Mouse (Mus musculus) neural tube, embryonic 11.5 days (tissue): ENCODE data around the gene Efhd2. TPM values are rescaled to one million over a fixed set of nuclear protein-coding genes. Genes with fewer than 3 reads are reported as not detected.

Experiments used
- ATAC-seq: fragments of 200-750 bp; cut with Nextera tagmentation; 2 replicates; pipeline ENCODE4 v1.8.0; 2017; ENCODE audit warnings: moderate number of reproducible peaks, mild to moderate bottlenecking, moderate TSS enrichment, moderate library complexity; ENCODE audit not compliant: insufficient read depth, low FRiP score, low TSS enrichment
- DNase-seq: peaks from one replicate; pipeline ENCODE4 v3.0.0-alpha.2; 2015; ENCODE audit warnings: low spot score
- H3K27ac ChIP-seq: fragments of 300-500 bp; sonication (generic); 2 replicates; pipeline ENCODE4 v1.5.1; 2014; ENCODE audit warnings: low read depth, mild to moderate bottlenecking, low read length
- H3K27me3 ChIP-seq: fragments of 300-500 bp; sonication (generic); 2 replicates; pipeline ENCODE4 v1.6.1; 2014; ENCODE audit warnings: mild to moderate bottlenecking, low read length, mixed read lengths; ENCODE audit not compliant: control insufficient read depth, insufficient read depth
- H3K36me3 ChIP-seq: fragments of 300-500 bp; sonication (generic); 2 replicates; pipeline ENCODE4 v1.6.1; 2014; ENCODE audit warnings: mild to moderate bottlenecking, low read length, moderate library complexity, mixed read lengths; ENCODE audit not compliant: control insufficient read depth, insufficient read depth
- H3K4me1 ChIP-seq: fragments of 300-500 bp; sonication (generic); 2 replicates; pipeline ENCODE4 v1.6.1; 2014; ENCODE audit warnings: low read length, mixed read lengths; ENCODE audit not compliant: control insufficient read depth, insufficient read depth
- H3K4me2 ChIP-seq: fragments of 300-500 bp; sonication (generic); 2 replicates; pipeline ENCODE4 v1.6.1; 2014; ENCODE audit warnings: low read depth, mild to moderate bottlenecking, moderate library complexity
- H3K4me3 ChIP-seq: fragments of 300-500 bp; sonication (generic); 2 replicates; pipeline ENCODE4 v1.5.1; 2014; ENCODE audit warnings: low read depth, low read length
- H3K9ac ChIP-seq: fragments of 300-500 bp; sonication (generic); 2 replicates; pipeline ENCODE4 v1.6.1; 2014; ENCODE audit warnings: mild to moderate bottlenecking, low read length
- H3K9me3 ChIP-seq: fragments of 300-500 bp; sonication (generic); 2 replicates; pipeline ENCODE4 v1.6.1; 2016; ENCODE audit warnings: low read length; ENCODE audit not compliant: control insufficient read depth
- WGBS: fragments of 180-500 bp; shearing (Covaris S2); extraction: QIAGEN DNeasy Blood & Tissue Kit; methylation state at CpG from one replicate; pipeline ENCODE4 v1.1.7; 2014; 5-methylcytosine and 5-hydroxymethylcytosine counted together
- polyA plus RNA-seq: library from polyadenylated mRNA; unstranded; fragments of >200 nt; fragmentation: Nextera tagmentation; extraction: Ambion mirVana; gene quantifications from 2 replicates; pipeline ENCODE4 v1.2.1, GENCODE M21; 2014

Efhd2 gene
- polyA plus RNA-seq, 1 experiment from 2014 or later, result 28.5 TPM

DNA sequence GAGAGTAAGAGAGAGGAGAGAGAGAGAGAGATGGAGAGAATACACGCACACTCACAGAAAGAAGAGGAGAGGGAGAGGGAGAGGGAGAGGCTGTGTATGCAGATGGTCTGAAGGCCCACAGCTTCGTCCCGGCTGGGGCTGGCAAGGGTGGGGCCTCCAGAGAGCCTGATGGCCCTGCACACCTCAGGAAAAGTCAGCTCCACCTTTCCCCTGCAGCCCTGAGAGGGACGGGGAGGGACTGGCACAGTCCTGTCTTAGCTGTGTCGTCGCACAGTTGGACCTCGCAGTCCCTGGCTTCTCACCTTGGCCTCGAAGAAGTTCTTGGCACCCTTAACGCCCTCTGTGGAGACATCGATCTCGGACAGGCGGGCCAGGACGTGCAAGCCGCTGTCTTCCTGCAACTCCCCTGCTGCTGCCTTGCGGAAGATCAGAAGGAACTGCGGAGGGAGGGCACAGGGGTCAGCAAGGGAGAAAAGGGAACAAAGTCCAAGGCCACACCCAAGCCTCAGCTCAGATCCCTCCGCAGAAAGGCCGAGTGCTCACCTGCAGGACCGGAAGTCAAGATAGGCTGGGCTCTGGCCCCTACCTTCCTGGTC lies 14.4 kb downstream of the Efhd2 start:
- H3K9ac ChIP-seq, result no peak overlapping the region
- H3K27me3 ChIP-seq, result no peaks in the 10 kb centered on the region
- H3K4me1 ChIP-seq, result no peaks in the 10 kb centered on the region
- no peaks in the 10 kb centered on the region for H3K9me3 ChIP-seq
- no peak overlapping the region for H3K27ac ChIP-seq
- 68% methylated on average over 19 of the region's 19 CpGs for WGBS
- H3K36me3 ChIP-seq, result no peaks in the 10 kb centered on the region
- DNase-seq (no peak), ATAC-seq (no peak)
- no peak overlapping the region for H3K4me3 ChIP-seq
- H3K4me2 ChIP-seq, result no peak overlapping the region

DNA sequence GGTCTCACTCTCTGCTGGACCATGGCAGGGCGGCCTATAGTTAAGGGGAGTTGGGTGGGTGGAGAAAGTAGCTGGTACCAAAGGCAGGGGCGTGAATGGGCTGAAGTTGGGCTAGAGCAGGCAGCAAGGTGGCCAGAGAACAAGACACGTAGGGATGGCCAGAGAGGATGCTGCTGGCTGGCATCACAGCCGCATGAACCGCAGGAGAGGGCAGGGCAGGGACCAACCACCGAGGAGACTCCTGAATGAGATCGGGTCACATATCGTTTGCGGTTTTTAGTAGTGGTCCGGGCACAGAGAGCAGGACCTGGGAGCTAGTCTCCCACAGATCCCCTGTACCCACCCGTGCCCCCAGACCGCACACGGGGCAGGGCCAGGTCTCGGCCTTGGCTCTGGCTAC lies 15.4 kb downstream of the Efhd2 start:
- H3K4me2 ChIP-seq, result no peak overlapping the region
- DNase-seq (no peak), ATAC-seq (no peak)
- no peak overlapping the region for H3K27ac ChIP-seq
- H3K36me3 ChIP-seq, result no peaks in the 10 kb centered on the region
- no peak overlapping the region for H3K9ac ChIP-seq
- WGBS, result 95% methylated on average over 14 of the region's 14 CpGs
- no peaks in the 10 kb centered on the region for H3K4me1 ChIP-seq
- no peak overlapping the region for H3K4me3 ChIP-seq
- no peaks in the 10 kb centered on the region for H3K9me3 ChIP-seq
- no peaks in the 10 kb centered on the region for H3K27me3 ChIP-seq

DNA sequence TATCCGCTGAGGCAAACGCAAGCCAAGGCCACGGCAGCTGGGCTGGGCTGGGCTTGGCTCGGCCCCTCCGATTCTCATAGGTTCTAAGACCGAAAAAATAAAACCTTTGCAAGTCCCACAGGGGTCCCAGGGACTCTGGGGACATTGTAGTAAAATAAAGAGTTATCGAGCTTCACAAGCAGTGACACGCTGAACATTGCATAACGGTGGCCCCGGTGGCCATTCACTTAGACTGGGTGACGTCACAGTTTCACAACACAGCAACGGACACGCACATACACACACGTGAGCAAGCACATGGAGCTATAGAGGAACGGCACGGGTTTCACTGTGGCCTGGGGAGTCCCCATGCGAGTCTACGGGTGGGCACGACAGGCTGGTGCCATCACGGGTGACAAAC lies 16.2 kb downstream of the Efhd2 start:
- Histone ChIP-seq H3K4me3 (no peak overlapping the region), H3K9me3 (no peaks in the 10 kb centered on the region), H3K9ac (no peak overlapping the region), H3K27me3 (no peaks in the 10 kb centered on the region), H3K4me1 (no peaks in the 10 kb centered on the region), H3K4me2 (no peak overlapping the region), H3K27ac (no peak overlapping the region), H3K36me3 (no peaks in the 10 kb centered on the region)
- 92% methylated on average over 20 of the region's 20 CpGs for WGBS
- ATAC-seq (no peak), DNase-seq (no peak)

DNA sequence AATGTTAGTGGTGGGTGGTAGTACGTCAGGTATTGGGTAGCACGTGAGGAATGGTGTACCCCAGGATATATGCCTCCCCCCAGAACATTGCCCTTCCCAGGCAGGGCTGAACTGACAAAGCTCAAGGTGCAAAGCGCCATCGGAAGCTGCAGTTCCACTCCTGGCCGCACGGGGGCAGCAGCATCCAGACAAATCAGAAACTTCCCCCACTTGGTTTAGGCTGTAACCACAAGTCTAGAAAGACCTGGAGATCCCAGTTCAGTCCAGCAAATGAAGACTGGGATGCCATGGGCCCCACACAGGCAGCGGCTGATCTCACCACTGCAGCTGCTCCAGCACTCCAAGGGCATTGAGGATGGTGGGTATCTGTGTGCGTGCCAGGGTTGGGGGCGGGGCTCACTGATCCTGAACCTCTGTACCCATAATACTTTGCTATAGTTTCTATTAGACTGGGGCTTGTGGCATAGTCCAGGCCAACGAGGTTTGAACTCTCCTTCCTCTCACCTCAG lies 17.2 kb downstream of the Efhd2 start:
- Histone ChIP-seq H3K4me3 (no peak overlapping the region), H3K9me3 (no peaks in the 10 kb centered on the region), H3K4me2 (no peak overlapping the region), H3K27ac (no peak overlapping the region), H3K27me3 (no peaks in the 10 kb centered on the region), H3K4me1 (no peaks in the 10 kb centered on the region), H3K9ac (no peak overlapping the region), H3K36me3 (no peaks in the 10 kb centered on the region)
- ATAC-seq (peak; percentile 68), DNase-seq (peak; percentile 85)
- WGBS, result 22% methylated on average over 10 of the region's 10 CpGs

DNA sequence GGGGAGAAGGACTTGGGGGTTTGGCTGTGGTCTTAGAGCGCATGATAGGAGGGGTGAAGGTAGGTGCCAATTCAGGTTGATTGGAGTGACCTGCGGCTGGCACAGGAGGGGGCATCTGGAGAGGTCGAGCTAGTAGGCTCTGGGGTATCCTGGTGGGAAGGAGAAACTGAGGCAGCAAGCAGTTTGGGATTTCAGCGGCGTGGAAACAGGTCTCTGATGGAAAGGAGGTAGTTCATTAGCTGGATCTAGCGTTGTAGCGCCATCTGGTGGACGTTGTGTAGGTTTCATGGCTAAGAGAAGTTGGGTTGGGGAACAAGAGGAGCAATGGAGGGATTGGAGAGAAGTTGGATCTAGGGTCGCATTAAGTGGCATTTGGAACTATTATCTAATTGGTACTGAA lies 21.3 kb downstream of the Efhd2 start:
- no peaks in the 10 kb centered on the region for H3K36me3 ChIP-seq
- H3K4me2 ChIP-seq, result no peak overlapping the region
- no peak overlapping the region for H3K9ac ChIP-seq

DNA sequence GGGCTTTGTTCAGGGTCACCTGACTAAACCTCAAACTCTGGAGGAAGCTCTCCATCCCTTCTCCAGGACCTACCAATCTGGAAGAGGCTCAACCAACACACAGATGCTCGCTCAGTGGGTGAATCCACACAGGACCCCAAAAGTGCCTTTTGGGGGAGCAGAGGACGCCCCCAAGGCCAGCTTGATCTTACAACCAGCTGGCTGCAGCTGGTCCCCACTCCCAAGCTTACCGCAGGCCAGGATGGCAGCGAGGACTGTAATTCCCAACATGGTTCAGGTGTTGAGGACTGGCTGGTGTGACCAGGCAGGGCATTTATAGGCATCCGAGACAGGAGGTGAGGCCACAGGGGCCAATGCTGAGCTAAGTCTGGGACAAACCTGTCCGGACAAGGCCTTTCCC lies 28.7 kb downstream of the Efhd2 start, which contains the start of gene Ctrc:
TSS of gene Ctrc (minus strand) at position 361 of the 400 bp plus-strand sequence.
- no peak within 1 kb of the TSS for H3K9ac ChIP-seq
- H3K27me3 ChIP-seq, result no peaks in the 10 kb centered on the region
- no peaks in the 10 kb centered on the region for H3K9me3 ChIP-seq
- H3K4me3 ChIP-seq, result no peak within 1 kb of the TSS
- WGBS, result 80% methylated on average over 6 of the region's 6 CpGs
- no peaks in the 10 kb centered on the region for H3K36me3 ChIP-seq
- no peak within 1 kb of the TSS for H3K4me2 ChIP-seq
- ATAC-seq, result no peak
- H3K27ac ChIP-seq, result no peak within 1 kb of the TSS
- DNase-seq, result no peak
- no peaks in the 10 kb centered on the region for H3K4me1 ChIP-seq

More for the DNA sequence above, 21.3 kb downstream of the Efhd2 start:
- no peak overlapping the region for H3K27ac ChIP-seq
- no peaks in the 10 kb centered on the region for H3K27me3 ChIP-seq
- H3K4me3 ChIP-seq, result no peak overlapping the region
- no peaks in the 10 kb centered on the region for H3K9me3 ChIP-seq
- WGBS, result 87% methylated on average over 9 of the region's 9 CpGs
- ATAC-seq (no peak), DNase-seq (peak; percentile 63)
- no peaks in the 10 kb centered on the region for H3K4me1 ChIP-seq

DNA sequence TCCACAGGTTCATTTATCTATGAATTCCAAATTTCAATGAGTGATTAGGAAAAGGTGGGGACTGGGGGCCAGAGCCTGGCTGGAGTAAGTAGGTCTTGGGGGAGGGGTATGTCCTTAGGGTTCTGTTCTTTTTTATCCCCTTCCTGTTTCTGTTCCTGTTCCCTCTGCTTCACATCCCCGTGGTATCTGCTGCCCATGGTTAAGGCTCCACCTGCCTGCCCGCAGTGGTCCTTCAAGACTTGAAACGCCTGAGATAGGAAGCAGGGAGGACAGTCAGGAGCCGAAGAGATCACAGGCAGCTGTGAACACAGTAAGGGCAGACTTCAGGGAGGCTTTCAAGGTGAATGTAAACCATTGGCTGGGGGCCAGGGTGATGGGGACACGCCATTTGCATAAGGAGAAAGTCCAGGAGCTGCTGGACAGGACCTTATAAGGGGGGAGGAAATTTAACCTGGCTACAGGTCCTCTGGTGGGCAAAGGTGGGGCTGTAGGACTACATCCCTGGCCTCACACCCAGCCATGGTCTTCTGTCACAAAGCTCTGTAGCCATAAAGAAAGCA lies 40.1 kb downstream of the Efhd2 start:
- no peak overlapping the region for H3K27ac ChIP-seq
- no peak overlapping the region for H3K4me2 ChIP-seq
- no peaks in the 10 kb centered on the region for H3K9me3 ChIP-seq
- DNase-seq (no peak), ATAC-seq (no peak)
- no peak overlapping the region for H3K9ac ChIP-seq
- H3K27me3 ChIP-seq, result no peaks in the 10 kb centered on the region
- H3K4me3 ChIP-seq, result no peak overlapping the region
- 72% methylated on average over 5 of the region's 5 CpGs for WGBS
- H3K4me1 ChIP-seq, result no peaks in the 10 kb centered on the region
- no peaks in the 10 kb centered on the region for H3K36me3 ChIP-seq

DNA sequence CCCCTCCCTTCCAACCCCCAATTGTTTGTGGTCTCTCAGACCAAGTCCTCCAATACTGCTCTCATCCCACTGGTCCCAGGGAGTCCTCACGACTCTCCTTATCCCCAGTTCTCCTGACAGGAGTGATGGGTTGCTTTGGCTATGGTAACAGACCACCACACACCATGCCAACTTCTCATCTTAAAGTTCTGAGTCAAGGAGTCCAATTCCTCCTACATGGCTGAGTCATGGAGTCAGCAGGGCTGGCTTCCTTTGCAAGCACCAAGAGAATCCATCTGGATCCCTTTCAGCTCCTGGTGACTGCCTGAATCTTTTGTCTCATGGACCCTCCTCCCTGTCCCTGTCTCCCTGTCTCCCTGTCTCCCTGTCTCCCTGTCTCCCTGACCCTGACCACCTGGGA lies 40.8 kb downstream of the Efhd2 start:
- no peak overlapping the region for H3K27ac ChIP-seq
- ATAC-seq, result no peak
- no peaks in the 10 kb centered on the region for H3K27me3 ChIP-seq
- H3K9ac ChIP-seq, result no peak overlapping the region
- no peak for DNase-seq
- H3K4me3 ChIP-seq, result no peak overlapping the region
- H3K9me3 ChIP-seq, result no peaks in the 10 kb centered on the region
- WGBS, result 53% methylated on average over 1 of the region's 1 CpGs
- H3K4me2 ChIP-seq, result no peak overlapping the region
- H3K36me3 ChIP-seq, result no peaks in the 10 kb centered on the region
- H3K4me1 ChIP-seq, result no peaks in the 10 kb centered on the region

DNA sequence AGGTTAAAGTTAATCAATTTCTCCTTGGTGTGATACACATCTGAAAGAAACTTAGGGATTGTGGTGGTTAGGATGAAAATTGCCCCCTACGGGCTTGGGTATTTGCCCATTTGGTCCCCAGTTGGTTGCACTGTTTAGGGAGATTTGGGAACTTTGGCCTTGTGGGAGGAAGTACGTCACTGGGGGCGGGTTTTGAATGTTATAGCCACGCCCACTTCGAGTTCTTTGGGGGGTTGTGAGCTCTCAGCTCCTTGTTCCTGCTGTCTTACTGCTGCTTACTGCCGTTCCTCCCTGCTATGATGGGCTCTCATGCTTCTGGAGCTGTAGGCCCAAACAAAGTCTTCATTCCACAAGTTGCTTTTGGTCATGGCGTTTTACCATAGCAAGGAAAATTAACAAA lies 43.4 kb downstream of the Efhd2 start:
- Histone ChIP-seq H3K4me3 (no peak overlapping the region), H3K27me3 (no peaks in the 10 kb centered on the region), H3K9me3 (no peaks in the 10 kb centered on the region), H3K9ac (no peak overlapping the region), H3K36me3 (no peaks in the 10 kb centered on the region), H3K4me2 (no peak overlapping the region), H3K4me1 (no peaks in the 10 kb centered on the region), H3K27ac (no peak overlapping the region)
- DNase-seq, result no peak
- no peak for ATAC-seq
- 79% methylated on average over 7 of the region's 7 CpGs for WGBS
